Mouse (Mus musculus): Measurements from ENCODE around the gene Actl11. TPM values are rescaled to one million over a fixed set of nuclear protein-coding genes. Genes with fewer than 3 reads are reported as not detected.
A peak's percentile ranks its signal among the peaks of the same experiment; 100 is the strongest.

Gene Actl11
- total RNA-seq, 2 experiments from 2014 or later, result not detected

GRCm38 (mm10) chr9:107955613-107956289 is 27.5 kb downstream of the Actl11 start:
- TF ChIP-seq CTCF (conservative IDR thresholded peaks at IDR 0.05), result no peak
- Histone ChIP-seq H3K27ac (no peak overlapping the region), H3K4me3 (no peak overlapping the region)
- DNase-seq (ENCODE audit: low spot score in 2 of 2), result no peak

- no peak for TF ChIP-seq CTCF (conservative IDR thresholded peaks at IDR 0.05)
- H3K4me3 ChIP-seq, result no peak overlapping the region
- H3K27ac ChIP-seq, result no peak overlapping the region
- no peak for DNase-seq (ENCODE audit: low spot score in 2 of 2)
Observed at GRCm38 (mm10) chr9:107957141-107957540, 28.9 kb downstream of the Actl11 start.

- Histone ChIP-seq H3K27ac (peak overlapping the region; percentile 92), H3K4me3 (no peak overlapping the region)
- no peak for TF ChIP-seq CTCF (conservative IDR thresholded peaks at IDR 0.05)
- no peak for DNase-seq (ENCODE audit: low spot score in 2 of 2)
Observed at GRCm38 (mm10) chr9:107959896-107960295, 31.6 kb downstream of the Actl11 start.

GRCm38 (mm10) chr9:107960928-107961327 is 32.7 kb downstream of the Actl11 start:
- peak overlapping the region; percentile 92 for H3K27ac ChIP-seq
- TF ChIP-seq CTCF (conservative IDR thresholded peaks at IDR 0.05), result peak; percentile 47
- DNase-seq (ENCODE audit: low spot score in 2 of 2), result no peak
- H3K4me3 ChIP-seq, result no peak overlapping the region

GRCm38 (mm10) chr9:107961351-107961762 is 33.1 kb downstream of the Actl11 start:
- H3K4me3 ChIP-seq, result peak overlapping the region; percentile 36; the same call in 1 of the 2 replicates
- TF ChIP-seq CTCF (conservative IDR thresholded peaks at IDR 0.05), result no peak

GRCm38 (mm10) chr9:107961881-107962280 is 33.6 kb downstream of the Actl11 start:
- H3K4me3 ChIP-seq, result peak overlapping the region; percentile 36; the same call in 1 of the 2 replicates
- peak; percentile 80 for TF ChIP-seq CTCF (conservative IDR thresholded peaks at IDR 0.05)
- peak overlapping the region; percentile 92 for H3K27ac ChIP-seq
- peak; percentile 72 to 87 for DNase-seq (ENCODE audit: low spot score in 2 of 2)

More at GRCm38 (mm10) chr9:107961351-107961762, 33.1 kb downstream of the Actl11 start:
- DNase-seq (ENCODE audit: low spot score in 2 of 2), result peak; percentile 77 to 89
- H3K27ac ChIP-seq, result peak overlapping the region; percentile 92

GRCm38 (mm10) chr9:107962916-107963315 is 34.6 kb downstream of the Actl11 start:
- no peak for TF ChIP-seq CTCF (conservative IDR thresholded peaks at IDR 0.05)
- H3K4me3 ChIP-seq, result no peak overlapping the region
- no peak for DNase-seq (ENCODE audit: low spot score in 2 of 2)
- peak overlapping the region; percentile 92; the same call in 1 of the 2 replicates for H3K27ac ChIP-seq

GRCm38 (mm10) chr9:107963700-107964099 is 35.4 kb downstream of the Actl11 start:
- DNase-seq (ENCODE audit: low spot score in 2 of 2), result peak; percentile 74 to 80
- H3K27ac ChIP-seq, result peak overlapping the region; percentile 33; the same call in 1 of the 2 replicates
- TF ChIP-seq CTCF (conservative IDR thresholded peaks at IDR 0.05), result peak; percentile 98
- no peak overlapping the region for H3K4me3 ChIP-seq

GRCm38 (mm10) chr9:107964681-107965080 is 36.4 kb downstream of the Actl11 start:
- no peak overlapping the region for H3K4me3 ChIP-seq
- no peak for DNase-seq (ENCODE audit: low spot score in 2 of 2)
- H3K27ac ChIP-seq, result no peak overlapping the region
- no peak for TF ChIP-seq CTCF (conservative IDR thresholded peaks at IDR 0.05)

- Histone ChIP-seq H3K27ac (0 out of 2 replicates have a peak overlapping the region, but pooled peaks have one; percentile 1), H3K4me3 (no peak overlapping the region)
- DNase-seq (ENCODE audit: low spot score in 2 of 2), result no peak
- no peak for TF ChIP-seq CTCF (conservative IDR thresholded peaks at IDR 0.05)
Observed at GRCm38 (mm10) chr9:107966676-107967075, 38.4 kb downstream of the Actl11 start.

GRCm38 (mm10) chr9:107967437-107967836 is 39.2 kb downstream of the Actl11 start:
- DNase-seq (ENCODE audit: low spot score in 2 of 2), result no peak
- no peak overlapping the region for H3K4me3 ChIP-seq
- TF ChIP-seq CTCF (conservative IDR thresholded peaks at IDR 0.05), result no peak
- no peak overlapping the region for H3K27ac ChIP-seq

- TF ChIP-seq CTCF (conservative IDR thresholded peaks at IDR 0.05), result no peak
- Histone ChIP-seq H3K4me3 (no peak overlapping the region), H3K27ac (no peak overlapping the region)
- DNase-seq (ENCODE audit: low spot score in 2 of 2), result no peak
Observed at GRCm38 (mm10) chr9:107968531-107968930, 40.3 kb downstream of the Actl11 start.

- TF ChIP-seq CTCF (conservative IDR thresholded peaks at IDR 0.05), result no peak
- DNase-seq (ENCODE audit: low spot score in 2 of 2), result no peak
- Histone ChIP-seq H3K4me3 (no peak overlapping the region), H3K27ac (no peak overlapping the region)
Observed at GRCm38 (mm10) chr9:107970311-107970710, 42.0 kb downstream of the Actl11 start.
